Mouse (Mus musculus): ENCODE results near the gene Hist1h2bb. TPM values are rescaled to one million over a fixed set of nuclear protein-coding genes. Genes with fewer than 3 reads are reported as not detected.
"Not testable (repeated sequence)": the region's sequence is repeated elsewhere in the genome, so short reads cannot be mapped to it uniquely, and the experiment has no call there.

The Hist1h2bb gene
- polyA plus RNA-seq (2021): 0.41 TPM

GRCm38 (mm10) chr13:23746201-23747080 is at the start of gene Hist1h2bb:
Hist1h2bb (plus strand) TSS chr13:23746734.
- in situ Hi-C loops (cut with MboI; ENCODE audit: low pct_unique_long_range_greater_than_20kb): loop anchor here (10.0 to 25.0 kb wide), 2 partner anchors 309 to 1712 kb away; partner anchors contain the start of genes Hist1h2ah and Hist1h2bk
- ChIA-PET CTCF (interaction anchor here (1.2 to 15.1 kb wide), 2 partner anchors 14 to 46 kb away, joined by 3 to 137 read pairs; partner anchors contain the start of gene Hist1h4c), POLR2A (interaction anchor here (0.8 kb wide), 1 partner anchor 164 kb away, joined by 3 read pairs; no protein-coding TSS in a partner anchor)
- not testable (repeated sequence) for DNase-seq (ENCODE audit: low read depth, low spot score); H3K27me3 ChIP-seq
- peak; percentile 86 for ATAC-seq

GRCm38 (mm10) chr13:23697491-23698299 is 48.8 kb upstream of the Hist1h2bb start:
- in situ Hi-C loops (cut with MboI; ENCODE audit: low pct_unique_long_range_greater_than_20kb): loop anchor here (10.0 kb wide), 2 partner anchors 133 to 1663 kb away; partner anchors contain the start of genes Hist1h2ah, Hist1h2bk and Hist1h3e
- peak; percentile 28 for ATAC-seq
- peak; percentile 85 for TF ChIP-seq CTCF (IDR thresholded peaks at IDR 0.05)
- ChIA-PET CTCF (interaction anchor here (0.8 to 7.1 kb wide), 11 partner anchors 9 to 72 kb away, joined by 3 to 137 read pairs (median 4); partner anchors contain the start of genes Hist1h1c, Hist1h2bc and Hist1h3c), POLR2A (interaction anchor here (0.6 to 2.2 kb wide), 12 partner anchors 8 to 127 kb away, joined by 3 to 14 read pairs (median 4); partner anchors contain the start of genes Hist1h2ac, Hist1h2ae, Hist1h2bc and Hist1h2bg)
- H3K27me3 ChIP-seq: no peaks in the 10 kb centered on the region
- no peak for DNase-seq (ENCODE audit: low read depth, low spot score)

DNA sequence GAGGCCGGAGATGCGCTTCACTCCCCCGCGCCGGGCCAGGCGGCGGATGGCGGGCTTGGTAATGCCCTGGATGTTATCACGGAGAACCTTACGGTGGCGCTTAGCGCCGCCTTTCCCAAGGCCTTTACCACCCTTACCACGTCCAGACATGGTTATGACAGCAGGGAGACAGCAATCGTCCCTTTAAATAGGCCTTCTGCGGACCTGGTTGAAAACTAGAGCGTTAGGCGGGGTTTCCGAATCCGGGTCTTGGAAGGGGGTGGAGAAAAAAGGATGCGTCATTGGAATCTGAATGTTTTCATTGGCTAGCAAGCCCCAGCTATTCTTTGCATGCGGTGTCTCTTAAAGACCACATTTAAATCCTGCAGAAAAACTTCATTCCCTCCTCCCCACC is 48.2 kb upstream of the Hist1h2bb start, which contains the start of gene Hist1h4c:
Gene Hist1h4c (minus strand): TSS at position 155 of the 394 bp plus-strand sequence.
- TF ChIP-seq CTCF (IDR thresholded peaks at IDR 0.05): no peak
- ChIA-PET POLR2A (interaction anchor here (0.6 to 2.2 kb wide), 7 partner anchors 9 to 128 kb away, joined by 3 to 14 read pairs (median 4); partner anchors contain the start of genes Hist1h2ac, Hist1h2ae, Hist1h2bc and Hist1h2bg), CTCF (interaction anchor here (1.0 to 7.1 kb wide), 8 partner anchors 10 to 73 kb away, joined by 3 to 137 read pairs (median 8); partner anchors contain the start of genes Hist1h1c, Hist1h2bc and Hist1h3c)
- no peaks in the 10 kb centered on the region for H3K27me3 ChIP-seq
- ATAC-seq (peak; percentile 84), DNase-seq (ENCODE audit: low read depth, low spot score) (peak; percentile 99)
- in situ Hi-C loops (cut with MboI; ENCODE audit: low pct_unique_long_range_greater_than_20kb): loop anchor here (10.0 kb wide), 2 partner anchors 133 to 1663 kb away; partner anchors contain the start of genes Hist1h2ah, Hist1h2bk and Hist1h3e

- no peaks in the 10 kb centered on the region for H3K27me3 ChIP-seq
- TF ChIP-seq CTCF (IDR thresholded peaks at IDR 0.05): no peak
- in situ Hi-C loops (cut with MboI; ENCODE audit: low pct_unique_long_range_greater_than_20kb): loop anchor here (10.0 kb wide), 2 partner anchors 134 to 1664 kb away; partner anchors contain the start of genes Hist1h2ah, Hist1h2bk and Hist1h3e
- ChIA-PET CTCF (interaction anchor here (1.7 to 7.1 kb wide), 3 partner anchors 13 to 69 kb away, joined by 5 to 137 read pairs (median 13); partner anchors contain the start of genes Hist1h1c and Hist1h3c), POLR2A (interaction anchor here (0.6 to 2.2 kb wide), 3 partner anchors 14 to 60 kb away, joined by 3 to 14 read pairs (median 4); partner anchors contain the start of genes Hist1h2ac and Hist1h2bc)
- DNase-seq (ENCODE audit: low read depth, low spot score): no peak
- no peak for ATAC-seq
Measured at GRCm38 (mm10) chr13:23698996-23699395, 47.5 kb upstream of the Hist1h2bb start.

DNA sequence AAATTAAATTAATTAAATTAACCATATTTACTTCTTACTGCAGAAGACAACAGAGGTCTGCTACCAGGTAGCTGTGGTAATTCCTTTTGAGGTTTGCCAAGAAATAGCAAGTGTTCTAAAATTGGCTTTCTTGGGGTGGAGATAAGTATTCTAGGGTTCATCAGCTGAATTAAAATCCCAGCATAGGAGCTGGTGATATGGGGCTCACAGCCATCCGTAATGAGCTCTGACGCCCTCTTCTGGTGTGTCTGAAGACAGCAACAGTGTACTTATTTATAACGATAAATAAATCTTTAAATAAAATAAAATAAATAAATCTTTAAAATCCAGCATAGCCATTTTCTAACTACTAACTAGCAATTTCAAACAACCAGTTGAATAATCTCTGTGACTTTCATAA is 46.8 kb upstream of the Hist1h2bb start:
- ChIA-PET POLR2A (interaction anchor here (1.3 to 2.6 kb wide), 2 partner anchors 34 to 40 kb away, joined by 4 to 12 read pairs; no protein-coding TSS in a partner anchor), CTCF (interaction anchor here (7.1 kb wide), 1 partner anchor 39 kb away, joined by 137 read pairs; the partner anchor contains the start of genes Hist1h1c and Hist1h3c)
- DNase-seq (ENCODE audit: low read depth, low spot score): no peak
- peak; percentile 33 for TF ChIP-seq CTCF (IDR thresholded peaks at IDR 0.05)
- no peak for ATAC-seq
- in situ Hi-C loops (cut with MboI; ENCODE audit: low pct_unique_long_range_greater_than_20kb): loop anchor here (10.0 kb wide), 2 partner anchors 135 to 1665 kb away; partner anchors contain the start of genes Hist1h2ah, Hist1h2bk and Hist1h3e
- H3K27me3 ChIP-seq: no peaks in the 10 kb centered on the region

DNA sequence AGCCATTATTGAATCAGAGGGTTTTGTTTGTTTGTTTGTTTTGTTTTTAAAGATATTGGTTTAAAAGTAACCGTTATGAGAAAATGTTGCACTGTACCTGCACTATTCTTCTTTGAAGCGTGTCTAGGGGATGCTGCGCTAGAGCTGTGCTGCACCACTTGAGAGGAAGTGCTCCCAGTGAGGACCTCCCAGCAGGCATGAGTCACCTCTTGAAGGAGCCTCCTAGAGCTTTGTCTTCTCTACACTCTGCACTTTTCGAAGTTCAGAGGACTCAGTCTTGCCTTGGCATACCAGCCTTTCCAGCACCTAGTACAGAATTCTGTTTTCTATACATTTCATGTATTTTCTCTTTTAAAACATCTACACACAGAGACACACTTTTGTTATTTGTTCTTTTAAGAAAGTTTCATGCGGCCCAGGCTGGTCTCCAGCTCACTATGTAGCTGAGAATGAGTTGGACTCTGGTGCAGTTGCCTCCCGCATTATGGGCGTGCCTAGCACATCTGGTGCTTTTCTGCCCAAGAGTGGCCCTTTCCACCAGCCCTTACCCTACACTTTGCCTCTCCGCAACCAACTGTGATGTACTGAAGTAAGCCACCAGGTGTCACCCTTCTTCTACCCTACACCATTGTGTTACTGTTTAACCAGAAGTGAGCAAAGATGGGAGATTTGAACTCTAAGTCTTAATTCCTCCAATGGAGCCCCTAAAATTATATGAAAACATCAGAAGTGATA is 45.6 kb upstream of the Hist1h2bb start:
- TF ChIP-seq CTCF (IDR thresholded peaks at IDR 0.05): peak; percentile 87
- in situ Hi-C loops (cut with MboI; ENCODE audit: low pct_unique_long_range_greater_than_20kb): no loop called here
- ChIA-PET POLR2A (interaction anchor here (1.3 to 2.6 kb wide), 3 partner anchors 30 to 39 kb away, joined by 4 to 12 read pairs (median 4); no protein-coding TSS in a partner anchor), CTCF (interaction anchor here (0.8 to 7.1 kb wide), 11 partner anchors 10 to 79 kb away, joined by 3 to 137 read pairs (median 4); partner anchors contain the start of genes Hfe, Hist1h1c, Hist1h3b and Hist1h3c)
- DNase-seq (ENCODE audit: low read depth, low spot score) (peak; percentile 72), ATAC-seq (peak; percentile 84)
- H3K27me3 ChIP-seq: no peaks in the 10 kb centered on the region

GRCm38 (mm10) chr13:23702220-23702619 is 44.3 kb upstream of the Hist1h2bb start:
- H3K27me3 ChIP-seq: no peaks in the 10 kb centered on the region
- CTCF ChIA-PET: interaction anchor here (1.0 to 7.1 kb wide), 7 partner anchors 9 to 37 kb away, joined by 3 to 137 read pairs (median 6); partner anchors contain the start of genes Hfe, Hist1h1c and Hist1h3c
- POLR2A ChIA-PET: interaction anchor here (2.6 kb wide), 1 partner anchor 31 kb away, joined by 12 read pairs; no protein-coding TSS in a partner anchor
- ATAC-seq (no peak), DNase-seq (ENCODE audit: low read depth, low spot score) (no peak)
- in situ Hi-C loops (cut with MboI; ENCODE audit: low pct_unique_long_range_greater_than_20kb): no loop called here
- no peak for TF ChIP-seq CTCF (IDR thresholded peaks at IDR 0.05)

- H3K27me3 ChIP-seq; DNase-seq (ENCODE audit: low read depth, low spot score); POLR2A ChIA-PET; in situ Hi-C loops (cut with MboI; ENCODE audit: low pct_unique_long_range_greater_than_20kb); ATAC-seq: not testable (repeated sequence)
- CTCF ChIA-PET: interaction anchor here (1.1 to 7.1 kb wide), 2 partner anchors 11 to 36 kb away, joined by 3 to 137 read pairs; partner anchors contain the start of genes Hist1h1c and Hist1h3c
Measured at GRCm38 (mm10) chr13:23702801-23703200, 43.7 kb upstream of the Hist1h2bb start.
